Mouse (Mus musculus) layer of hippocampus, adult 11-12 months (tissue): ENCODE data around the gene Ppfibp2.
A peak's percentile ranks its signal among the peaks of the same experiment; 100 is the strongest.

Experiments
- DNase-seq: peaks from one replicate; pipeline ENCODE4 v3.0.0; 2022; ENCODE audit warnings: low spot score

Ppfibp2 gene

DNA sequence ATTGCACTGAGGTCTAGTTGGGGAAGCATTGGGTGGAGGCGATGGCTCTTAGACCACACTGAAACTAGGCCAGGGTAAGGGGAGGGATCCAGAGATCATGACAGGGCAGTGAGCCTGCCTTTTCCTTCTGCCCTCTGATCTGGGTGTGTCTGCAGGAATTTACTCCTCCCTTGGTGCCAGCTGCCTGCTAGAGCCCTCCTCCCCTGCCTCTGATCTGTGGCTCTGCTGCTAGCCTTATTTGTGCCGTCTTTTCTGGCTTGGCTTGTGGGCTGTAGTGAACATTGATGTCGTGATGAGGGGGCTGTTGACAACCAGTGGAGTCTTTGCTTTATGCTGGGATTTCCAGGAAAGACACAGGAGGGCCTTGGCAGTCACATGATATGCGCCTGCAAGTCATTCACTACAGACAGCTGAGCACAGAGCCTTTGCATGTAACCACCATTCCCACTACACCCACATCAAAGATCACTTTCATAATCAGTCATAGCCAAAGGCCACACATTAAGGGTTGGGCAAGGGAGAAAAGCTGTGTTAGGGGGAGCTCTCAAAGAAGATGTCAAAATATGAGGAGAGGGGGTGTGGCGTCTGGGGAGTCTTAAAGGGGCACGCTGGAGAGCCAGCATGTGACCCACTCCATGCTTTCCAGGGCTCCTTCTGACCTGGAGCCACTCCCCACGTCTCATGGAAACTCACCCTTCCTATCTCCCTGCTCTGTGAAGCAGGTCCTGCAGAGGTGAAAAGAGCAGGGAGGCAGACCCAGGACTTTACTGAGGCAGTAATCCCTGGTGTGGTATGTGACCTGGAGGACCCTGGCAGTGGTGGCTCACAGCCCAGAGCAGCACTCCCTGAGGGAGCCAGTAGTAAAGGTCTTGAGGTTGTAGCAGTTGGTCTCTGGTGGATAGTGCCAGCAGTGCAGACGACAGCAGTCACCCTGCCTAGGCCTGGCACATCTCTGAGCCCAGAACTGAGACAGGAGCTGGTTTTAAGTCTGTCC is 69.4 kb downstream of the Ppfibp2 start:
- no peak for DNase-seq

DNA sequence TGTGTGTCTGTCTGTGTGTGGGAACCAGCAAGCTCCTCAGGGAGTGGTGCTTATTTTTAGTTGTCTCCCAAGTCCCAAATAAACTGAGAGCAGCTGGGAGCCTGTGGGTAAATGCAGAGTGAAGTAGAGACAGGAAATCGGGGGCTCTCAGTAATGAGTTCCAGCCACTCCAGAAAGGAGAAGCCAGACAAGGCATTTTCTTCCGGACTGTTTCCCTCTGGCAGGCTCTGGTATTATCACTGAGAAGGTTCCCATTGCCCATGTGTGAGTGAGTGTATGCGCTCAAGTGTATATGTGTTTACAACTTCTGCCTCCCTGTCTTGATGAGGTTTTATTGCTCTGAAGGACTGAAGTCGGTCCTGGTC is 70.2 kb downstream of the Ppfibp2 start:
- DNase-seq = no peak

DNA sequence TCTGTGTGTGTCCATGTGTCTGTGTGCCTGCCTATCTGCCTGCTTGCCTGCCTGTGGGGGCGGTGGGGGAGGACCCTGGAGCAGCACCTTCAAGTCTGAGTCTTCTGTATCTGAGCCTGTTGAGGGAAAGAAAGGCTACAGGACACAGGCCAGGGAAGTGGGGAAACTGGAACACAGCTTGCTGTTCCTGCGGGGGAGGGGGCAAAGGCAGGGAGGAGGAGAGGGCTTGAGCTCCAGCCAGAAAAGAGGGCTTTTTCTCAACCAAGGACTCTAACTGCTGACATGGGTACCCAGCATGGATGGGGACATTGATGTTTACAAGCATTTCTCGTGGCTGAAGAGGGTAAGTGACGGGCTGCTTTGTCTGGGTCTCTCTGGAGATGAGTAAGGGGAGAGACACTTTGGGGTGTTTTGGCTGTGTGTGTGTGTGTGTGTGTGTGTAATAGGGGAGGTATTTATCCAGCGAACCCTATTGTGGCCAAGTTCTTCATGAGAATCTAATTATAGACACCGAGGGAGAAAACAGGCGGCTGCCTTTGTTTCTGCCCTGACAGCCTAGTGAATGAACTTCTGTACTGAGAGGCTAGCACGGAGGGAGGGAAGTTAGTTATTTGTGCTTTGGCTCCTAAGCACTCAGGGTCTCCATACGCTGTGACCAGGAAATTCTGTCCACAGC is 70.7 kb downstream of the Ppfibp2 start:
- peak; percentile 51 for DNase-seq

DNA sequence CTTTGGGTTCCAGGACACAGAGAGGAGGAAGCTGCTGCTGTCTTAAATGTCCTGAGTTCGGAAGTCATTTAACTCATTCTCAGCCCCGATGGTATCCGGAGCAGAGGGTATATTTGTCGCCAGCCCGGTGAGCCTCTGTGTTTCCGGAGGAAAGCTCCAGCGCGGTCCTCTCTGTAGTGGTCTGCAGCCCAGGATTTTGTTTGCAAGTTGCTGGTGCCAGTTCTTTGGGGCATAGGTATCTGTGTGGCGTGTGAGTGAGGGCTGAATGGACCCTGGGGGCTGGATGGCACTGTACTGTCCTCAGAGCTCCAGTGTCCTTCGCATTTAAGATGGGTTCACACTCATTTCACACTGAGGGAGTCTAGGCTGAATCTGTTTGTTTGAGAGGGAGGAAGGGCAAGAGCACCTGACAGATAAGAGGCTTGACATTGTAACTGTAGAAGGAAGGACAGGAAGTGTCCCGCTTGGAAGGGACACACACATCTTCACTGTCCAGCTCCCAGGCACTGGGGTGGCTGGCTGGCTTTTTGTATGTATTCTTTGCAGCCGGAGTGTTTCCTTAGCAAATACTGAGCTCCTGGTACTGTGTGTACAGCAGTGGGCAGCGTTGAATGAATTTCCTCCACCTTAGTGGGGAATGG is 71.4 kb downstream of the Ppfibp2 start:
- DNase-seq = no peak

- DNase-seq = no peak
These were observed 73.5 kb downstream of the Ppfibp2 start for GRCm38 (mm10) chr7:107668514-107668913.

DNA sequence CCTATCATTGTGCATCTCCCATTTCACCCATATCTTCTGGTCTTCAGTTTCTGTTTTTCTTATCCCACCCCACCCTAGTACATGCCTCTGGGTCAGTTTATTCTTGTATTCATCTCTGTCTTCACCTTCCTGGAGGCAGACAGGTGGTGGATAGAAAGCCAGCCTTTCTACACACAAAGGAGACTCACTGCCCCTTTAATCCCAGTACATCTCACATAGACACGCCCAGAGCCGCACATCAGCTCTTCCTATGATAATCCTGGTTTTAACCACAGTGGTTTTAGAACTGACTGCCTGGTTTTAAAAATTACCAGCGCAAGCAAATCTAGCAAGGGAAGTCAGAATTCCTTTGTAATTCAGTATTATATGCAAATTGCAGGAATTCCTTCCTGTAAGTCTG is 80.2 kb downstream of the Ppfibp2 start:
- no peak for DNase-seq

- DNase-seq = no peak
These were observed 85.3 kb downstream of the Ppfibp2 start for GRCm38 (mm10) chr7:107680151-107680852.

GRCm38 (mm10) chr7:107681306-107681705 is 86.3 kb downstream of the Ppfibp2 start:
- DNase-seq = no peak

- no peak for DNase-seq
These were observed 88.2 kb downstream of the Ppfibp2 start for GRCm38 (mm10) chr7:107683162-107683561.

DNA sequence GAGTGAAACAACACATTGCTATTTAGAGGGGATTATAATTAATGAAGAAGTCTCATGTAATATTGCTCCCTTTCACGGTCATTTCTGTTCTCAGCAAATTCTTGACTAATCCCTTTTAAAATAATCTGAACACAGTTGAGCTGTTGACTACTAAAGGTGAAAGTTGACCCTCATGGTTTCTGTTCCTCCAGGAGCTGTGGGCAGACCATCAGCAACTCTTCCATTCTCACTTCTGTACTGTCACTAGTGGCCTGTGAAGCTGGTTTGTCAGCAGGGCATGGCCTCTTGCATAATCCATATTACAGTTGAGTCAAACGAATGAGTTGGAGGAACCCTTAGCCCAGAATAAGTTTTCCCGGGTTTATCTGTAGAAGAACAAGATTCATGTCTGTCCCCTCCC is 88.6 kb downstream of the Ppfibp2 start:
- DNase-seq = no peak

DNA sequence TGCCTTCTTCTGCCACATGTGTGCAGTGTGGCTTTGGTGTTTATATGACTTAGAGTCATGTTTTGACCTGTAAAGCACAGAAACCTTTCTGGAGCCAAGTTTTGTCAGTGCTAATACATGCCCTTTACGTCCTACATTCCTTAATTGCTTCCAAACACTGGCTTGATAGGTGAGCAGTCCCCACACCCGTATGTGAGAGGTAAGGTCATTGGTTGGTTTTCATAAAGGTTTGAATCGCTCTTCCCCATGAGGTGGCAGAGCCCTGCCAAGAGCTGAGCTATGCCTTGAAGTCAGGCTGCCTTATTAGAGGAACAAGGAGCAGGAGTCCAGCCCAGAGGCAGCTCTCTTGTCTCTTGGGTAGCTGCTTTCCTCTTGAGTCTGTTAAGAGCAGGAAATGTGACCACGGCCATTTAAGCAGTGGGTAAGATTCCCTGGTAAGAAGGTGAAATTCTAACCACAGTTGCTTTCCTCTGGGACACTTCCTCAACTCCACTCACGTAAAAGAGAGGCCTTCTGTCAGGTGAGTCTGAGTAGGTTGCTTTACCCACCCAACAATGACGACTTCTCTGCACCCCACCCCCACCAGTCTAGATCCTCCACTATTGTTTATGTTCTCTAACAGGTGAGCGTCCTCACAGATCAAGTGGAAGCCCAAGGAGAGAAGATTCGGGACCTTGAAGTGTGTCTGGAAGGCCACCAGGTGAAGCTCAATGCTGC is 90.4 kb downstream of the Ppfibp2 start:
- no peak for DNase-seq

DNA sequence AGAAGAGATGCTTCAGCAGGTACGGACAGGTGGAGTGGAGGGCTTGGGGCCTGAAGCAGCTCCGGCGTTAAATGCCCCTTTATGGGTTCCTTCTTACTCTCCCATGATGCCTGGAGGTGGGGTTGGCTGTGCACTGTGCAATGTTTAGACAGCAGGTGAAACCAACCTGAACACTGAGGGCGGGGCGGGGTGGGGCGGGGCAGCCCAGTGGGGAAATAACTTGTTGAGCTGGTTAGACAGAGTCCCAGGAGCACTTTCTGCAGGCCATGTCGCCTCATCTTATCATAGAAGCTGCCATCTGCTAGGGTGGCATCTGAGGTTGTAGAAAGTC is 90.9 kb downstream of the Ppfibp2 start:
- DNase-seq = no peak

- DNase-seq = no peak
These were observed 92.4 kb downstream of the Ppfibp2 start for GRCm38 (mm10) chr7:107687412-107687811.

DNA sequence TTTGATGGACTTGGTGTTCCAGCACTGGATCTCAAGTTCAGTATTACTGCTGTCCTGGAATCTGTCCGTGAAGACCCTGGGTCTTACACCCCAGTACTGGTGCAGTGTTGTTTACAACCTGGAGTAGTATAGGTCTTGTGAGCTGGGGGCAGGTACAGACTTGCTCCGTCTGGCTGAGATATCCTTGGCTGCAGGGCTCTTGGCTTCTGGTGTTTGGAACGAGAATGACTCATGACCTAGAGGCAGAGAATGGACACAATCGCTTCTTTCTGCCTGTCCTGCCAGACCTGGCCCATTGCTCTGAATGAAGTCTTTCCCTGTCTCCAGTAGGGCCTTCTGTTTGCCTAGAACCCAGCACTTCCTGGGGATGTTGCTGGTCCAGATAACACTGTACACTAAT is 93.0 kb downstream of the Ppfibp2 start:
- no peak for DNase-seq

GRCm38 (mm10) chr7:107690426-107691221 is 95.6 kb downstream of the Ppfibp2 start:
- DNase-seq = no peak

- DNase-seq = no peak
These were observed 96.5 kb downstream of the Ppfibp2 start for GRCm38 (mm10) chr7:107691493-107691892.

- DNase-seq = no peak
These were observed 99.4 kb downstream of the Ppfibp2 start for GRCm38 (mm10) chr7:107694254-107694947.

DNA sequence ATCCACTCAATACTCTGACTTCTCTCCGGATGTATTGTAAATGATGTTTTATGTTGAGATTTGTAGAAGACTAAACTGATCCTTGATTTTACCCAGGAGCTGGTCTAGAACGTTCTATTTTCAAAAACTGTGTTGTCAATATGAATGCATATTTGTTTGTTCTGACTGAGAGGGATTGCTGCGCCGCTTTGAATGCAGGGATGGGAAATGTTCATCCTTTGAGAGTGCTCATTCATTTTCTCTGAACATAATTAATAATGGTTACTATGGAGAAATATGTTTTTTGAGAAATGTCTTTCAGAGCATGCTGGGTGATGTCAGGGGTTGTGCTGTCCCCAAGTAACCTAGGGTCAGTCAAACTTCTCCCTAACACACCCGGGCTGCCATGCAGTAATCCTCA is 102.1 kb downstream of the Ppfibp2 start:
- DNase-seq = no peak

- no peak for DNase-seq
These were observed 104.9 kb downstream of the Ppfibp2 start for GRCm38 (mm10) chr7:107699926-107700325.

DNA sequence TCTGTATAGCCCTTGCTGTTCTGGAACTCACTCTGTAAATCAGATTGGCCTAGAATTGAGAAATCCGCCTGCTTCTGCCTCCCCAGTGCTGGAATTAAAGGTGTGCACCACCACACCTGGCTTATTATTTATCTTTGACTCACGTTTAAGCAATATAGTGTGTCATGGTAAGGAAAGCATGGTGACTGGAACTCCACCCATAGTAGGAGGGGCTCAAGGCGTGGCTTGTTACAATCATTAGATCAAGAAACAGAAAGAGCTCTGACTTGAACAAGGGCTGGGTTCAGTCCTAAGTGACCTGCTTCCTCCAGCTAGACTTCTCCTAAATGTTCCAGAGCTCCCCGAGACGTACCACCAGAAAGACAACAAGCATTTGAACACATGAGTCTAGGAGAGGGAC is 105.6 kb downstream of the Ppfibp2 start:
- no peak for DNase-seq
